Mouse (Mus musculus) E14TG2a.4 (cell line): ENCODE results near the gene Pdhx.

ENCODE experiments used
- CTCF ChIP-seq: conservative IDR thresholded peaks from 2 replicates; pipeline ENCODE4 v1.5.1; 2014; ENCODE audit warnings: low read length
- NANOG ChIP-seq: IDR thresholded peaks from 2 replicates; pipeline ENCODE4 v1.6.1; 2014; ENCODE audit warnings: borderline replicate concordance, low read length, mixed read lengths
- POU5F1 ChIP-seq: IDR thresholded peaks from 2 replicates; pipeline ENCODE4 v1.6.1; 2014; ENCODE audit warnings: low read length, borderline replicate concordance

DNA sequence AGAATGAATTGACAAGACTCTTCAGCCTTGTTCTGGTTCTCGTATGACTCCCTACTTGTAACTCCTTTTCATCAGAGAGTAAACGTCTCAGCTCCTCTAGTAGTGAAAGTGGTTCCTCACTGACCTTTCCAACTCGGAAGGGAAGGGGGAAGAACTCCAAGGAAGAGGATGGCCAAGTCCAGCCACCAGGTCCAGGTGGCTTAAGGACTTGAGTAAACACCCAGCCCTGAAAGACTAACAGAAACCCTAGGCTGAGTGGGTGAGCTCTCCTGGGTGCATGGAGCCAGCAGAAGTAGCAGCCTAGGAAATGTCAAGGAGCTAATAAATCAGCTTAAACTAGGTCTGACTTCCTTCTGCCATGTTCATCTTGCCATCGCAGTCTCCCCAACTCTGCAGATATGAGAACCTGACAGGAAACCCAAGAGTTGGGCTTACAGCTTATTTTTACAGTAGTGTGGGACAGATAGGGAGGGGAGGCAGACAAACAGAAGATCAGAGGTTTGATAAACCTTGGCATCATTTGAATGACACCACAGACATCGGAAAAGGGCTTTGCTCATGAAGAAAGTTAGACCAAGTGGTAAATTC, 97.9 kb downstream of the Pdhx start:
- TF ChIP-seq CTCF (no peak), NANOG (no peak), POU5F1 (no peak)
